Mouse (Mus musculus) lung, adult 2 months (tissue): ENCODE measurements around the gene Vwa7. TPM values are rescaled to one million over a fixed set of nuclear protein-coding genes. Genes with fewer than 3 reads are reported as not detected.
A peak's percentile ranks its signal among the peaks of the same experiment; 100 is the strongest.
"Not testable (repeated sequence)": the region's sequence is repeated elsewhere in the genome, so short reads cannot be mapped to it uniquely, and the experiment has no call there.

Experiments
- DNase-seq: peaks from one replicate; pipeline ENCODE4 v3.0.0; 2022
- H3K4me1 ChIP-seq: fragments of 200-500 bp; 2 replicates; pipeline ENCODE4 v1.6.1; 2011; ENCODE audit warnings: low read length; ENCODE audit not compliant: control insufficient read depth, insufficient read depth
- H3K4me3 ChIP-seq: fragments of 200-500 bp; replicated peaks from 2 replicates; pipeline ENCODE3; 2011; ENCODE audit warnings: low read depth, mild to moderate bottlenecking, control low read depth, low read length; ENCODE audit errors: extremely low read depth
- CTCF ChIP-seq: fragments of 200-500 bp; IDR thresholded peaks from 2 replicates; pipeline ENCODE4 v1.5.1; 2011; ENCODE audit warnings: mild to moderate bottlenecking, low read length, control low read depth; ENCODE audit not compliant: insufficient read depth
- POLR2A ChIP-seq: fragments of 200-500 bp; IDR thresholded peaks from 2 replicates; pipeline ENCODE4 v1.6.1; 2011; ENCODE audit warnings: low read depth, mild to moderate bottlenecking, control low read depth, low read length, borderline replicate concordance; ENCODE audit errors: extremely low read depth
- whole genome bisulfite sequencing: fragments of 180-500 bp; shearing (Covaris S2); methylation state at CpG from one replicate; pipeline ENCODE4 v1.1.7; 2018; 5-methylcytosine and 5-hydroxymethylcytosine counted together
- polyA plus RNA-seq: library from polyadenylated mRNA; depleted of rRNA; stranded (reverse); fragments of >200 nt; gene quantifications from 2 replicates; pipeline ENCODE4 v1.2.3, GENCODE M21; 2012

The Vwa7 gene
- polyA plus RNA-seq, 1 experiment: 4.0 TPM

DNA sequence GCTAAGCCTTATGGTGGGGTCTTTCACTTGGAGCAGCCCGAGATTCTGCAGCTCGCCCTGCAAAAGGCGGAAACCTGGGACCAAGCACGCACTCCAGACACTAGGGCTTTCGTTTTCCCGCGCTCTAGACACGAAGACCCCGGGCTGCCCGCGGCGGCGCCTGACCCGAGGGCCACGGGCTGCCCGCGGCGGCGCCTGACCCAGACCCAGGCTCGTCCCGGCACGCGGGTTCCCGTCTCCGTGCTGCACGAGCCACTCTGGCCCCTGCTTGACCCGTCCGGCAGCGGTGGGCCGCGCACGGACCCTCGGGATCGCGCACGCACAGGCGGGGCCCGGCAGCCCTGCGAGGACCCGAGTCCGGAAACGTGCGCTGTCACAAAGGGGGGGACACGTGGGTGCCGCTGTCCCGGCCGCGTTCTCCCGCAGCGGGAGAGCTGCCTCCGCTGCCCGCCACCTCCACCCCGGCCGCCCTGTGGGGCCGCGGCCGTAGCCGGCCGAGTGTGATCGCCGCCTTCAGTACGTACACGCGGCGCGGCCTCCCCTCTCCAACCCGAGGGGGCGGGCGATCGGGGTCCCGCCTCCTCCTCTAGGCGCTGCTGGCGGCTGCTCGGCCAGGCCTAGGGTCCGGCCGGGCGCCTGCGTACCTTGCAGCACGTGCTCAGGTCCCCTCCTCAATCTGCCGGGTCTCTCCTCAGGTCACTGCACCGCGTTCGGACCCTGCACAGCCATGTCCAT lies 15.5 kb upstream of the Vwa7 start, which contains the start of gene Vars:
Vars (plus strand) TSS at position 271 of the 735 bp plus-strand sequence.
- under 1% methylated on average over 82 of the region's 83 CpGs for WGBS
- TF ChIP-seq POLR2A (peak; percentile 45; the same call in 1 of the 2 replicates), CTCF (no peak)
- Histone ChIP-seq H3K4me1 (peaks cover 8% of the 10 kb centered on the region), H3K4me3 (peak within 1 kb of the TSS; percentile 78)
- peak; percentile 90 for DNase-seq

GRCm38 (mm10) chr17:35001452-35002152 lies 14.8 kb upstream of the Vwa7 start:
- no peak for DNase-seq

DNA sequence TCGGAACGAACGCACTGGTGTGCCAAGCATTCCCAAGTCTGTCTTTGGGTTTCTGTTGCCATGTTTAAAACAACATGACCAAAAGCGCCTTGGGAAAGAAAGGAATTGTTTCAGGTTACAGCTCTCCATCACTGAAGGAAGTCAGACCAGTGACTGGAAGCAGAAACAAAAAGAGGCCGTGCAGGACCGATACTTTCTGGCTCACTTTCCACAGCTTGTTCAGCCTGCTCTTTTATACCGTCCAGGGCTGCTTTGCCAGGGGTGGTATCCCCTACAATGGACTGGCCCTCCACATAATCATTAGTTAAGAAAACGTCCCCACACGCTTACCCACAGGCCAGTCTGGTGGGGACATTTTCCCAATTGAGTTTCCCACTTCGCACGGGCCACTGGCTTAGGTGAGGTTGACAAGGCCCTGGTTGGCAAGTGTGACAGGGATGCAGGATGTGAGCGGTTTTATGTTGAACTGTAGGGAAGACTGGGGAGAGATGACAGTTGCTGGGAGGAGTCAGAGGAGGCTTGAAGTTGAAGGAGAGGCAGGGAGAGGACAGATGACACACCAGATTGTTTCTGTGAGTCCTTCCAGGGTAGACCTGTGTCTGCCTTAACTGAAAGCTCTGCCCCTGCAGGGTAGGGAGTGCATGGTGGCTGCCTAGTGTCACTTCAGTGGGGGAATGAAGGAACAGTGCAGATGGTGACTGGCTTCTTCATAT lies 14.1 kb upstream of the Vwa7 start:
- no peak for DNase-seq
- H3K4me1 ChIP-seq: peaks cover 8% of the 10 kb centered on the region
- no peak for TF ChIP-seq CTCF
- TF ChIP-seq POLR2A: no peak
- H3K4me3 ChIP-seq: peak overlapping the region; percentile 78
- WGBS: 10% methylated on average over 12 of the region's 12 CpGs

More at GRCm38 (mm10) chr17:35001452-35002152, 14.8 kb upstream of the Vwa7 start:
- Histone ChIP-seq H3K4me3 (peak overlapping the region; percentile 78), H3K4me1 (peaks cover 8% of the 10 kb centered on the region)
- under 1% methylated on average over 35 of the region's 35 CpGs for WGBS
- TF ChIP-seq CTCF: no peak
- TF ChIP-seq POLR2A: no peak

DNA sequence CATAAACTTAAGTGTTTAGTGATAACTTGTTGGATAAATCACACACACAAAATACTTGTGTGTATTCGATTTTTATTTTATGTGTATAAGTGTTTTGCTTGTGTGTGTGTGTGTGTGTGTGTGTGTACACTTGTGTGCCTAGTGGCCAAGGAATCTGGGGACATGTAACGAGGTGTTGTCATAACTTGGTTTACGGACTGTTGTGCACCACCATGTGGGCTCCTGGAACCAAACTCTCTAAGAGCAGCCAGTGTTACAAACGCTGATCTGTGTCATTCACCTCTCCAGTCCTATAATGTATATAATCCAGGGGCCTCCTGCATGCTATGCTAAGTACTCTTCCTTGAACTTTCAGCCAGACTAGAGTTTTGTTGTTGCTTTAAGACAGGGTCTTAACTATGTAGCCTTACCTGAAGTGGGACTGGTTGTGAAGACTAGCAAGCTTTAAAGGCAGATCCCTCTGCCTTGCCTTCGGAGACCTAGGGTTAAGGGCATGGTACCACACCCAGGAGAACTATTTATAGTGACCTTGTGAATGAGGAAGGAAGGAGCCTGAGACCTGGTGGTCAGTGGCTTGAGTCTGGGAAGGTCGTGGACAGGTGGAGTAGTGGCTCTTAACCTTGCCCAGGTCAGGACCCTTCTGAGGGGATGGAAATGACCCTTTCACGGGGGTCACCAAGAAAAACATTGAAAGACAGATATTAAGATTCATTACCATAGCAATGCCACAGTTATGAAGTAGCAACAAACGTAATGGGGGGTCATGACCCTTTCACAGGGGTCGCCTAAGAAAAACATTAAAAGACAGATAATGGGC lies 13.1 kb upstream of the Vwa7 start:
- no peak for DNase-seq
- 52% methylated on average over 9 of the region's 9 CpGs for WGBS
- H3K4me3 ChIP-seq: no peak overlapping the region
- no peak for TF ChIP-seq POLR2A
- no peak for TF ChIP-seq CTCF
- peaks cover 8% of the 10 kb centered on the region for H3K4me1 ChIP-seq

DNA sequence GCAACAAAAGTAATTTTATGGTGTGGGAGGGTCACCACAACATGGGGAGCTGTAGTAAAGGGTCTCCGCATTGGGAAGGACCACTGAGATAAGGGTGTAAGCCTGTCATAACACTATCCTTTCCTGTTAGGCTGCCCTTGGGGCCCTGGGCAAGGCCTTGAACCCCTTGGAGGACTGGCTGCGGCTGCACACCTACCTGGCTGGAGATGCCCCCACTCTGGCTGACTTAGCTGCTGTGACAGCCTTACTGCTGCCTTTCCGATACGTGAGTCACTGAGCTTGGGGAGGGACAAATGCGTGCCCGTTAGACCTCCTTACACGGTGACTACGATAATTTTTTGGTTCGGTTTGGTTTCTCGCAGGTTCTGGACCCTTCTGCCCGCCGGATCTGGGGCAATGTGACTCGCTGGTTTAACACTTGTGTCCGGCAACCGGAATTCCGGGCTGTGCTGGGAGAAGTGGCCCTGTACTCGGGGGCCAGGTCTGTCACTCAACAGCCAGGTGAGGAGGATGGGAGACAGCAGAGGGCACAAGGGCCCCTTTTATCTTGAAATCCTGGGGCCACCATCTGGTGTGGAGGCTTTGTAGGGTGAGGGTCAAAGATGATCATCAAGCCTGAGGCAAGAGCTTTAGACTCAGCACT lies 12.2 kb upstream of the Vwa7 start:
- no peak for DNase-seq
- Histone ChIP-seq H3K4me1 (peaks cover 8% of the 10 kb centered on the region), H3K4me3 (no peak overlapping the region)
- TF ChIP-seq CTCF (no peak), POLR2A (no peak)
- WGBS: 95% methylated on average over 17 of the region's 17 CpGs

DNA sequence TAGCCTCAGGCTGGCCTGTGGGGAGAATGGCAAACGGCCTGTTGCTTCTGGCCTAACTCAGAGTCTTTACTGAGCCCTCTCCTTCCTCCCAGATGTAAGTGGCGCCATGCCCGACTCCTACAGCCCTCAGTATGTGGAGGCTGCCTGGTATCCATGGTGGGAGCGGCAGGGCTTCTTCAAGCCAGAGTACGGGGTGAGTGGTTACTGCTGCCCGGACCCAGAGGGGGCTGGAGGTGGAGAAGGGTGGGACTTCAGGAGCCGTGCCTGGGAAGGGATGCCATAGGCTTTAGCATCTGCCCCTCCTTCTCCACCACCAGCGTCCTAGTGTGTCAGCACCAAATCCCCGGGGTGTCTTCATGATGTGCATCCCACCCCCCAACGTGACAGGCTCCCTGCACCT lies 11.2 kb upstream of the Vwa7 start:
- no peak overlapping the region for H3K4me3 ChIP-seq
- TF ChIP-seq POLR2A (no peak), CTCF (no peak)
- WGBS: 95% methylated on average over 10 of the region's 10 CpGs
- peaks cover 8% of the 10 kb centered on the region for H3K4me1 ChIP-seq
- DNase-seq: no peak

DNA sequence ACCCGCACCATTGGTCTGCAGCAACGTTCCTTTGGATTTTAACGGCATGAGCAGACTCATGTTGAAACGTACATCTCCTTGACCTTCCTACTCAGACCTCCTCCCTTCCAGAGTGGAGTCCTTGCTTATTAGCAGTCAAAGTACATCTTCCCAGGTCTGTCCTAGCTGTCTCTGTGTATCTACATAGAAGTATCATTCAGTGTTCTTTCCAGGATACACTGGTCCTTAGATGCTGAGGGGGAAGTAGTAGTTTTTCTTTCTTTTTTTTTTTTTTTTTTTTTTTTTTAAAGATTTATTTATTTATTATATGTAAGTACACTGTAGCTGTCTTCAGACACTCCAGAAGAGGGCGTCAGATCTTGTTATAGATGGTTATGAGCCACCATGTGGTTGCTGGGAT lies 10.5 kb upstream of the Vwa7 start:
- H3K4me1 ChIP-seq: not testable (repeated sequence)
- 98% methylated on average over 5 of the region's 5 CpGs for WGBS

GRCm38 (mm10) chr17:35007387-35007991 lies 8.9 kb upstream of the Vwa7 start:
- Histone ChIP-seq H3K4me1 (peaks cover 4% of the 10 kb centered on the region), H3K4me3 (no peak overlapping the region)
- no peak for DNase-seq
- 90% methylated on average over 7 of the region's 7 CpGs for WGBS
- TF ChIP-seq POLR2A (no peak), CTCF (no peak)

More for the DNA sequence above, 10.5 kb upstream of the Vwa7 start:
- H3K4me3 ChIP-seq, DNase-seq: not testable (repeated sequence)
